Mouse (Mus musculus) lung, postnatal 36 days (tissue): Measurements from ENCODE around the gene Gal3st2b.
"Not testable (repeated sequence)": the region's sequence is repeated elsewhere in the genome, so short reads cannot be mapped to it uniquely, and the experiment has no call there.

Source experiments
- DNase-seq: peaks from one replicate; pipeline ENCODE4 v3.0.0; 2022; ENCODE audit warnings: mixed read lengths

Gal3st2b gene

DNA sequence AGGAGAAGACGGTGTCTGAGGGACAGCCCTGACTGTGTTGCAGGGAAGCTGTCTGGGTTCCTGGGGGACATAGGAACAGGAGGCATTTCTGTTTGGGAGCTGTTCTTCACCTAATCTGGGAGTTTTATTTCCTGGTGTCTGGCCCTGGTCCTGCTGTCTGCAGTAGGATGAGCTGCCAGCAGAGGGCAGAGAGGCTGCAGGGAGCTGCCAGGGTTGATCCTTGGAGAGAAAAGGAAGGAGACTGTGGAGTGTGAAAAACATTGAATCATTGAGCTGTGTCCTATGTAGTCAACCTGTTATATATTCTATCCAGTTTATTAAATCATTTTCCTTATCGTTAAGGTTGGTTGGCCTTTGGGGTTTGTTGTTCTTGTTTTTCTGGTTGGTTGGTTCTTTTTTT is 62.8 kb downstream of the Gal3st2b start:
- DNase-seq = not testable (repeated sequence)

DNA sequence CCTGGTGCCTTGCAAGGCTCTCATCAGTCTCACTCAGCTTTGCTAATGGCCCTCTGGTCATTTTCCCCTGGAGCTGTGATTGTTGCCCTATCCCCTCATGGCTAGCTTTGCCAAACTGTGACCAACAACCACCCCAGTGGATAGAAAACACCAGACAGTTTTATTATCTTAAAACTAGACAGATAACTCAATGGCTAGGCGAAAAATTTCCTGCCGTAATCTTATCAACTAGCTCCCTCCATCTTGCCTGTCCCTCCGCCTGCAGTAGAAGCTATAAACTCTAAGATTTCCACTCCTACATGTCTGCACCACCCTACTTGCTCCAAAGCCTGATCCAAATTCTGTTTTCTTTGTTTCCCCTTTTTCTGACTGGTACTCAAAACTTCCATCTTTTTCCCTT is 68.1 kb downstream of the Gal3st2b start:
- no peak for DNase-seq

DNA sequence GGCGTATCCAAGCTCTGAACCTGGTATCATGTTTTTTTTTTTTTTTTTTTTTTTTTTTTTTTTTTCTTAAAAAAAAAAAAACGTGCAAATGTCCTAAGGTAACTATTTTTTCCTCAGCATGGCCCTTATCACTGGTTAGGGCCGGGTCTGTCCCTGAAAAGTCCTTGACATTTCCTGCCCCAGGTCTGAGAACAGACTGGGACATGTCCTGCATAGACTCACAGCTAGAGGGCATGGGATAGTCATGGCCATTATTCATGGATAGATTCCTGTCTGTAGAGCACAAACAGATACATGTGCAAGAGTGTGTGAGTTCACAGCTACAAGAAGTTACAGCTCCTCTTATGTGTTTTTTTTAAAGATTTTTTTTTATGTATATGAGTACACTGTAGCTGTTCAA is 70.7 kb downstream of the Gal3st2b start:
- DNase-seq = no peak

DNA sequence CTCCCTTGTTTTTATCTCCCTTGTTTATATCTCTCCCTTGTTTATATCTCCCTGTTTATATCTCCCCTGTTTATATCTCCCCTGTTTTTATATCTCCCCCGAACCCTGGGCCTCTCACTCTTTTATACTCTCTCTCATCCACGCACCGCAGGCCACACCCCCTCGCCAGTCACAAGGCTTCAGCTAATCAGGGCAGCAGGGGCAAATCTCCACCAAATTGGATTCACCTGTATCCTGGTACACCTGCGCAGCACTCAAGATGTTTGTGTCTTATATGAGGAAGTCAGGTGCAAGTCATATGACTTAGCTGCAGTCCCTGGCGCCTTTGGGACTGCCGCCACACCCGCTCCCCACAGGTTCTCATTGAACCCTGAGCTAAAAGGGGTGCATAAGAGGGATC is 72.1 kb downstream of the Gal3st2b start, which contains the start of gene Gal3st2c:
Gene Gal3st2c (plus strand): TSS at position 301 of the 400 bp plus-strand sequence.
- not testable (repeated sequence) for DNase-seq

DNA sequence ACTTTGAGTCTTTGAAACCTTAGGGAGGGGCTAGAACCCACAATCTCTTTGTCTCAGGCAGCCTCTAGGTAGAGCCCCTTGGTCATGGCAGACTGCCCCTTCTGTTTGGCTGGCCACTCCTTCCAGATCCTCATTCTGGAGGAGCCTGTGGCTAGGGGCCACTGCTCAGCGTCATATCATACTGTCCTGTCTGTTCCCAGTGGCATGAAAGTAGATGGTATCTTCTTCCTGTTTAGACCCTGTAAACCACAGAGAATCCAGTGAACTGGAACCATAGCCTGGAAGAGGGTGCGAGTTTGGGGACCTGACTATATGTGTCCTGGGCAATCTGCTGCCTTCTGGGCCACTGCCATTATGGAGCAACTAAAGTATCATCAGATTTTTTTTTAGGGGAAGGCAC is 73.0 kb downstream of the Gal3st2b start:
- not testable (repeated sequence) for DNase-seq

DNA sequence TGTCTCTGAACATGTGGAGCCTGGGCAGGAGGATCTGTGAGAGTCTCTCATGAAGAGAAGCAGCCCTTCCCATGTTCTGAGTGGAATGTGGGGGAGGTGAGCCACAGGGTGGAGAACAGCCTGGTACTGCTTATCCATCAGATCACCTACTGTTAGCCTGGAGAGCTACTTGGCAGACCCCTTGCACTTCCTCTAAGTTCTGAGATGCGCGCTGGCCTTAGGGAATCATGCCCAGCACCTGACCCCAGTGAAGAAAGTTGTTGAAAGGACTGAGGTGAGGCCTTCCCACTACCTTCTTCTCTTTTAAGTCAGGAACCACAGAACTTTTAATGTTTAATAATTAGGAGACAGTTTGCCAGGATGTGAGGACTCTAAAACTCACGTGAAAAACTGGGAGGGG is 73.4 kb downstream of the Gal3st2b start:
- not testable (repeated sequence) for DNase-seq
